Mouse (Mus musculus): ENCODE results near the gene Chmp1a. TPM values are rescaled to one million over a fixed set of nuclear protein-coding genes. Genes with fewer than 3 reads are reported as not detected.
A peak's percentile ranks its signal among the peaks of the same experiment; 100 is the strongest.

Gene Chmp1a
- polyA plus RNA-seq, 1 experiment from 2014 or later, result 164 TPM

DNA sequence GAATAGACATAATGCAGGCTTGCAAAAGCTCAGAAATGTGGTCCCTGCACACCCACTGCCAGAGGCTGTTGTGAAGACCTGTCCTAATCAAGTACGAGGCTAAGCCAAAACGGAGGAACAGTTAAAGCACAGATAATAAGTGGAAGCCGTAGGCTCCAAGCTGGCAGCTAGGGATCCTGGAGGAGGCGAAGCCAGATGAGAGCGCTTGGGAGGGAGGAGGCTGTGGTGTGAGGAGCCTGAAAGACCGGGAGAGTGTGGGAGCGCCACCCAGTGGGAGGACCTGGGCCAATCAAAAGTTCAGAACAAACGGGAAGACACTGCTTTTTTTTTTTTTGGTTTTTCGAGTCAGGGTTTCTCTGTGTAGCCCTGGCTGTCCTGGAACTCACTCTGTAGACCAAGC, 21.9 kb downstream of the Chmp1a start:
- H3K4me2 ChIP-seq (replicated peaks), result no peak overlapping the region
- H3K4me1 ChIP-seq (replicated peaks; ENCODE audit: control insufficient read depth, insufficient read depth, low read length), result no peaks in the 10 kb centered on the region
- no peaks in the 10 kb centered on the region for H3K27me3 ChIP-seq (ENCODE audit: control insufficient read depth, insufficient read depth, low read length)
- peak overlapping the region; percentile 17; the same call in 1 of the 2 replicates for H3K9ac ChIP-seq
- DNase-seq (ENCODE audit: low spot score) (peak; percentile 66), ATAC-seq (ENCODE audit: low FRiP score) (no peak)
- no peaks in the 10 kb centered on the region for H3K36me3 ChIP-seq (replicated peaks; ENCODE audit: control insufficient read depth, insufficient read depth)
- no peaks in the 10 kb centered on the region for H3K9me3 ChIP-seq (ENCODE audit: control insufficient read depth, low read length)
- H3K4me3 ChIP-seq (replicated peaks; ENCODE audit: low read length), result no peak overlapping the region
- WGBS, result 2% methylated on average over 9 of the region's 9 CpGs
- no peak overlapping the region for H3K27ac ChIP-seq

DNA sequence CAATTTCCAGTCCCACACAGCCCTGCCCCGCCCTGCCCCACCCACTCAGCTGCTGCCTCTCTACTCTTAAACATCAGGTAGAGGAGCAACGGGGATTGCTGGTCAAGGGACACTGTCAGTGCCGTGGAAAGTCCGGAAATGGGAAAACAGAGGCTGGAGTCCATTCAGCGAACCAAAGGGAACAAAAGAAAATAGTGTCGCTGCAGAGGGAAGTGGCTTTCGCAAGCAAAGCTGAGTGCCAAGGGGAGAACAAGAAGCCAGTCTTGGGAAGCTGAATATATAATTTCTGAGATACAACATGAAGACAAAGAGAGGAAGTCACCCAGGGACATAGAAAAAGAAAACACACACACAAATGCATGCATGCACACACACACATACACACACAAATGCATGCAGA, 23.7 kb downstream of the Chmp1a start:
- DNase-seq (ENCODE audit: low spot score) (no peak), ATAC-seq (ENCODE audit: low FRiP score) (no peak)
- no peak overlapping the region for H3K4me2 ChIP-seq (replicated peaks)
- no peak overlapping the region for H3K27ac ChIP-seq
- no peak overlapping the region for H3K9ac ChIP-seq
- no peaks in the 10 kb centered on the region for H3K4me1 ChIP-seq (replicated peaks; ENCODE audit: control insufficient read depth, insufficient read depth, low read length)
- no peaks in the 10 kb centered on the region for H3K36me3 ChIP-seq (replicated peaks; ENCODE audit: control insufficient read depth, insufficient read depth)
- H3K4me3 ChIP-seq (replicated peaks; ENCODE audit: low read length), result no peak overlapping the region
- 75% methylated on average over 7 of the region's 7 CpGs for WGBS
- H3K27me3 ChIP-seq (ENCODE audit: control insufficient read depth, insufficient read depth, low read length), result no peaks in the 10 kb centered on the region
- no peaks in the 10 kb centered on the region for H3K9me3 ChIP-seq (ENCODE audit: control insufficient read depth, low read length)

DNA sequence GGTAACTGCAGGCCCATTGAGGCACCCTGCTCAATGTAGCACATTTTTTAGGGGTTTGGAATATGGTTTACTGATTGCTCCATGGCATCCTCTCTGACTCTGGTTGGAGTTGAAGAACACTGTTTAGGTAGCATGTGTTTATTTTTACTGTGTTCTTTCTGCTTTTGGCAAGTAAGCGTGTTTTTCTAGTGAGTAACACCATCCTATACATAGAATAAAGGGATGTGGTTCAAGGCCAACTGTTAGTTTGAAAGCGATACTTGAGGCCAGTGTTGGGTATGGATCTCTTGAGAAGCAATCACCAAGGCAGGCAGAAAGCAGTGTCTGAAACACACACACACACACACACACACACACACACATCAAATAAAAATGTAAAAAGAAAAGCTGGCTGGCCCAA, 24.6 kb downstream of the Chmp1a start:
- Histone ChIP-seq H3K36me3 (replicated peaks; ENCODE audit: control insufficient read depth, insufficient read depth) (no peaks in the 10 kb centered on the region), H3K4me3 (replicated peaks; ENCODE audit: low read length) (no peak overlapping the region), H3K27me3 (ENCODE audit: control insufficient read depth, insufficient read depth, low read length) (no peaks in the 10 kb centered on the region), H3K4me2 (replicated peaks) (no peak overlapping the region), H3K9ac (no peak overlapping the region), H3K27ac (no peak overlapping the region), H3K4me1 (replicated peaks; ENCODE audit: control insufficient read depth, insufficient read depth, low read length) (no peaks in the 10 kb centered on the region), H3K9me3 (ENCODE audit: control insufficient read depth, low read length) (no peaks in the 10 kb centered on the region)
- DNase-seq (ENCODE audit: low spot score) (no peak), ATAC-seq (ENCODE audit: low FRiP score) (no peak)
- WGBS, result 88% methylated on average over 2 of the region's 2 CpGs

DNA sequence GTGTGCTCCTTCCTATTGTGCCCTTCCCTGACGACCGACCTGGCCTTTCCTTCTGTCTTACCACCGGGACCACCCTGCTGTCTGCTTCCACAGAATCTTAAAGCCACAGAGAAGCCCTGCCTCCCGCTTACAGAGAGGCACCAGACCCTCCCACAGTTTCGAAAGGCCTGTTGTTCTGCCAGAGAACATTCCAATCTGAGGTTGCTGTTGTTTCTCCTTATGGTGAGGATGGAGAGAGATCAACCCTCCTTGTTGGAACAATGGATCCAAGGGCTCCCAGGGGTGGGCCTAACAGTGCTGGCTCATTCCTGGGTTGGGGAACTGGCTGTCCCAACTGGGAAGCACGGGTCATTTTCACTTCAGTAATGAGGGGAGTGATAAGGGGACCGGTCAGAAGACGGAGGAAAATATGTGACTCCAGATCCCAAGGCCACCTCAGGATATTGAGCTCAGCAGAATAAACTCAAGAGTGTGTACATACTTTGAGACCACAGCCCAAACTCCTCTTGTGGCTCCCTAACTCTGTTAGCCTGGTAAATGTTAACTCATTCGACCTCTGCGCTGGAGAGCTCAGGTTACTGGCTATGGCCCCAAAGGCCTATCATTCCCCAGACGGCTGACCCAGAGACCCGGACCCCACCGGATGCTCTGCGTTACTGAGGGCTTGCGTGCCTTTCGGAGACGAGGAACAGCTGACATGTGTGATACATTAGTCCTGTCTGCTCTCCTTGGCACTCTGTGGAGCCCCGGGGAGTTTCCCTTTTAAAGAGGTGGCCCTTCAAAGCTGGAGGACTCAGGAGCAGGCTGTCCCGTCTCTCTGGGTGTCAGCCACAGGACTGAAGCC, 26.8 kb downstream of the Chmp1a start, which contains the start of gene Dpep1:
Gene Dpep1, plus strand, starts transcription at position 677 of the 844 bp plus-strand sequence.
- 51% methylated on average over 19 of the region's 19 CpGs for WGBS
- H3K27ac ChIP-seq, result no peak within 1 kb of the TSS
- DNase-seq (ENCODE audit: low spot score) (no peak), ATAC-seq (ENCODE audit: low FRiP score) (no peak)
- H3K36me3 ChIP-seq (replicated peaks; ENCODE audit: control insufficient read depth, insufficient read depth), result no peaks in the 10 kb centered on the region
- no peaks in the 10 kb centered on the region for H3K9me3 ChIP-seq (ENCODE audit: control insufficient read depth, low read length)
- no peak within 1 kb of the TSS for H3K9ac ChIP-seq
- H3K27me3 ChIP-seq (ENCODE audit: control insufficient read depth, insufficient read depth, low read length), result no peaks in the 10 kb centered on the region
- H3K4me3 ChIP-seq (replicated peaks; ENCODE audit: low read length), result no peak within 1 kb of the TSS
- no peak within 1 kb of the TSS for H3K4me2 ChIP-seq (replicated peaks)
- no peaks in the 10 kb centered on the region for H3K4me1 ChIP-seq (replicated peaks; ENCODE audit: control insufficient read depth, insufficient read depth, low read length)

GRCm38 (mm10) chr8:123181391-123181790, 31.2 kb downstream of the Chmp1a start:
- Histone ChIP-seq H3K4me2 (replicated peaks) (no peak overlapping the region), H3K9me3 (ENCODE audit: control insufficient read depth, low read length) (peaks cover 7% of the 10 kb centered on the region; the same call in 1 of the 2 replicates), H3K27ac (no peak overlapping the region), H3K4me1 (replicated peaks; ENCODE audit: control insufficient read depth, insufficient read depth, low read length) (no peaks in the 10 kb centered on the region), H3K27me3 (ENCODE audit: control insufficient read depth, insufficient read depth, low read length) (no peaks in the 10 kb centered on the region), H3K36me3 (replicated peaks; ENCODE audit: control insufficient read depth, insufficient read depth) (no peaks in the 10 kb centered on the region), H3K4me3 (replicated peaks; ENCODE audit: low read length) (no peak overlapping the region), H3K9ac (no peak overlapping the region)
- WGBS, result 58% methylated on average over 3 of the region's 3 CpGs
- DNase-seq (ENCODE audit: low spot score), result no peak
- no peak for ATAC-seq (ENCODE audit: low FRiP score)

GRCm38 (mm10) chr8:123157888-123158465, 54.6 kb downstream of the Chmp1a start, which contains the start of gene Sult5a1:
Sult5a1 (minus strand) TSS chr8:123158315.
- 30% methylated on average over 13 of the region's 13 CpGs for WGBS
- DNase-seq (ENCODE audit: low spot score) (no peak), ATAC-seq (ENCODE audit: low FRiP score) (no peak)
- Histone ChIP-seq H3K27me3 (ENCODE audit: control insufficient read depth, insufficient read depth, low read length) (no peaks in the 10 kb centered on the region), H3K36me3 (replicated peaks; ENCODE audit: control insufficient read depth, insufficient read depth) (no peaks in the 10 kb centered on the region), H3K9ac (no peak within 1 kb of the TSS), H3K9me3 (ENCODE audit: control insufficient read depth, low read length) (no peaks in the 10 kb centered on the region), H3K4me2 (replicated peaks) (no peak within 1 kb of the TSS; the same call in 1 of the 2 replicates), H3K4me1 (replicated peaks; ENCODE audit: control insufficient read depth, insufficient read depth, low read length) (no peaks in the 10 kb centered on the region), H3K27ac (no peak within 1 kb of the TSS), H3K4me3 (replicated peaks; ENCODE audit: low read length) (no peak within 1 kb of the TSS)

GRCm38 (mm10) chr8:123156070-123156773, 56.3 kb downstream of the Chmp1a start:
- WGBS, result 79% methylated on average over 9 of the region's 9 CpGs
- ATAC-seq (ENCODE audit: low FRiP score), result no peak

GRCm38 (mm10) chr8:123155177-123155576, 57.4 kb downstream of the Chmp1a start:
- ATAC-seq (ENCODE audit: low FRiP score), result no peak
- H3K4me1 ChIP-seq (replicated peaks; ENCODE audit: control insufficient read depth, insufficient read depth, low read length), result no peaks in the 10 kb centered on the region
- WGBS, result 82% methylated on average over 5 of the region's 5 CpGs
- no peaks in the 10 kb centered on the region for H3K27me3 ChIP-seq (ENCODE audit: control insufficient read depth, insufficient read depth, low read length)
- H3K4me2 ChIP-seq (replicated peaks), result no peak overlapping the region
- H3K4me3 ChIP-seq (replicated peaks; ENCODE audit: low read length), result no peak overlapping the region
- no peaks in the 10 kb centered on the region for H3K36me3 ChIP-seq (replicated peaks; ENCODE audit: control insufficient read depth, insufficient read depth)
- DNase-seq (ENCODE audit: low spot score), result no peak
- H3K9me3 ChIP-seq (ENCODE audit: control insufficient read depth, low read length), result no peaks in the 10 kb centered on the region
- H3K27ac ChIP-seq, result no peak overlapping the region
- H3K9ac ChIP-seq, result no peak overlapping the region

More at GRCm38 (mm10) chr8:123156070-123156773, 56.3 kb downstream of the Chmp1a start:
- no peaks in the 10 kb centered on the region for H3K27me3 ChIP-seq (ENCODE audit: control insufficient read depth, insufficient read depth, low read length)
- no peak overlapping the region for H3K4me3 ChIP-seq (replicated peaks; ENCODE audit: low read length)
- no peaks in the 10 kb centered on the region for H3K4me1 ChIP-seq (replicated peaks; ENCODE audit: control insufficient read depth, insufficient read depth, low read length)
- H3K36me3 ChIP-seq (replicated peaks; ENCODE audit: control insufficient read depth, insufficient read depth), result no peaks in the 10 kb centered on the region
- H3K4me2 ChIP-seq (replicated peaks), result no peak overlapping the region
- DNase-seq (ENCODE audit: low spot score), result no peak
- no peaks in the 10 kb centered on the region for H3K9me3 ChIP-seq (ENCODE audit: control insufficient read depth, low read length)
- H3K9ac ChIP-seq, result no peak overlapping the region
- H3K27ac ChIP-seq, result no peak overlapping the region
